Mouse (Mus musculus): ENCODE measurements around the gene Aldh9a1. TPM values are rescaled to one million over a fixed set of nuclear protein-coding genes. Genes with fewer than 3 reads are reported as not detected.
A peak's percentile ranks its signal among the peaks of the same experiment; 100 is the strongest.

Gene Aldh9a1
- polyA plus RNA-seq, 1 experiment from 2014 or later = 29.2 TPM

DNA sequence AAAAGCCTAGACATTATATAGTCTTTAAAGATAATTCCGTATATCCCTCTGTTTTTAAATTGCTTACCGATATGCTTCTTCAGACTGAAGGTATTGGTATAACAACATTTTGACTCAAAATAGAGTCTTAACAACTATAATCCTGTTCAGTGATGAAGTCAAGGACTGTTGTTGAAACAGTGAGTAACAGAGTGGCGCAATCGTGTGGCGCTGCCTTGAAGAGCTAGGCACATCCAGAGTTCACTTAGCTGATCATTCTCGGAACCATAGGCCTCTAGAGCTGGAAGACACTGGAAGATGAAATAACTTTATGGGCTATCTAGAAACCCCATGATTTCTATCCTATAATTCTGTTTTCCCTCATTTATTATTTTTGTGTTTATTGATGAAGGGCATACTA, 28.1 kb upstream of the Aldh9a1 start:
- Histone ChIP-seq H3K4me2 (ENCODE audit: low read depth, low read length) (no peak overlapping the region), H3K9me3 (ENCODE audit: control insufficient read depth, low read length) (no peaks in the 10 kb centered on the region), H3K4me3 (ENCODE audit: low read depth, low read length) (no peak overlapping the region), H3K27ac (ENCODE audit: low read depth, low read length) (no peak overlapping the region), H3K27me3 (ENCODE audit: control insufficient read depth, insufficient read depth, low read length) (no peaks in the 10 kb centered on the region), H3K36me3 (ENCODE audit: control insufficient read depth, insufficient read depth, low read length) (peaks cover 39% of the 10 kb centered on the region), H3K4me1 (ENCODE audit: control insufficient read depth, insufficient read depth, low read length) (no peaks in the 10 kb centered on the region), H3K9ac (replicated peaks; ENCODE audit: low read depth, low read length) (no peak overlapping the region)
- ATAC-seq (ENCODE audit: low read depth) = no peak
- whole genome bisulfite sequencing = 96% methylated on average over 6 of the region's 6 CpGs

DNA sequence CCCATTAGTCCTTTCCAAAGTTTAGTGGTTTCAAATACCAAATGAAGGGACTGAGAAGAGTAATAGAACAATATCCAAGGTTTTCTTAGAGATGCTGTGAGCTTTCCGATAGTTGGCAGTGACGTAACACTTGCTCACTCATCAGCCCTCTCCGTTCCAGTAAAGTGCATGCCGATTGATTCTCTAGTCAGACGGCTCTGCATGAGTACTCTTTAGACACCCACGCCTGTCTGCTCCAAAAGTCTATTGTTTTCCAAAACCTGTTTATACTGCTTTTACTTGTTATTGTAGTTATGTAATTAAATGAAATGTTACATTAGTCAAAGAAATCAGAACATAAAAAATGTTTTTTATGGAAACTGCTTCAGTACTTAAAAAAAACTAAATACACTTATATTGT, 21.0 kb upstream of the Aldh9a1 start:
- Histone ChIP-seq H3K27me3 (ENCODE audit: control insufficient read depth, insufficient read depth, low read length) (no peaks in the 10 kb centered on the region), H3K9ac (replicated peaks; ENCODE audit: low read depth, low read length) (no peak overlapping the region), H3K36me3 (ENCODE audit: control insufficient read depth, insufficient read depth, low read length) (peaks cover 37% of the 10 kb centered on the region), H3K27ac (ENCODE audit: low read depth, low read length) (no peak overlapping the region), H3K4me1 (ENCODE audit: control insufficient read depth, insufficient read depth, low read length) (no peaks in the 10 kb centered on the region), H3K4me2 (ENCODE audit: low read depth, low read length) (no peak overlapping the region), H3K9me3 (ENCODE audit: control insufficient read depth, low read length) (no peaks in the 10 kb centered on the region), H3K4me3 (ENCODE audit: low read depth, low read length) (no peak overlapping the region)
- no peak for ATAC-seq (ENCODE audit: low read depth)
- WGBS = 91% methylated on average over 6 of the region's 6 CpGs

DNA sequence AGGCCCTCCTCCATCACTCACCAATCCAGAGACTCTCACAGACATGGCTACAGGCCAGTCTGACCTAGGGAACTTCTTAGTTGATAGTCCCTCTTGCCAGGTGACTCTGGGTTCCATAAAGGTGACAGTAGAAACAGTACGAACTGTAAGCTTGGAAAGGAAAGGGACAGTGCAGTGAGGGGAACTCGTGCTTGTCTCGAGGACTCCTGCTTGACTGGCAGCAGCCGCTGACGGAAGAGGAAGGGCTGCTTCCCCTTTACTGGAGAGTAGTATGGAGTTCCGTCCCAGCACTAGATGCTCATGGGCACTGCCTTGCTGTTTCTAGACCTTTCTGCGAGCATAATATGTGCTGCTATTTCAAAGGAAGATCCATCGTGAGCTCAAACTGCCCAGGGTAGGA, 18.7 kb upstream of the Aldh9a1 start:
- peaks cover 29% of the 10 kb centered on the region for H3K36me3 ChIP-seq (ENCODE audit: control insufficient read depth, insufficient read depth, low read length)
- no peak overlapping the region for H3K4me2 ChIP-seq (ENCODE audit: low read depth, low read length)
- H3K4me1 ChIP-seq (ENCODE audit: control insufficient read depth, insufficient read depth, low read length) = no peaks in the 10 kb centered on the region
- H3K27ac ChIP-seq (ENCODE audit: low read depth, low read length) = no peak overlapping the region
- H3K9ac ChIP-seq (replicated peaks; ENCODE audit: low read depth, low read length) = no peak overlapping the region
- WGBS = 95% methylated on average over 8 of the region's 8 CpGs
- no peaks in the 10 kb centered on the region for H3K27me3 ChIP-seq (ENCODE audit: control insufficient read depth, insufficient read depth, low read length)
- H3K4me3 ChIP-seq (ENCODE audit: low read depth, low read length) = no peak overlapping the region
- no peak for ATAC-seq (ENCODE audit: low read depth)
- no peaks in the 10 kb centered on the region for H3K9me3 ChIP-seq (ENCODE audit: control insufficient read depth, low read length)

DNA sequence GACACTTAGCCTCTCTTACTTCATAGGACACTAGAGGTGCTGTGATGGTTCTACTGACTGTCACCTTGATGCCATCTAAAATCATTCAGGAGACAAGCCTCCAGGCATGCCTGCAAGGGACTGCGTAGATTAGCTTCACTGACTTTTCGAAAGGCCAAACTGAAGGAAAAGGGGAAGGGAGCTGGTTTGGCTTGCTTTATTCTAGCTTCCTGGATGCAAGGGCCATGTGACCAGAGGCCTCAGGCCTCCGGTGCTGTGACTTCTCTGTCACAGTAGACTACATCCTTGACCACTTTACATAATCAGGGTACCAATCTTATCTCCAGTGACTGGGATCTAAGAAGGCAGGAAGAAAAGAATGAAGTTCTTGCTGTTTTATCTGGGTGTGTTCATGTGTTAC, 13.4 kb upstream of the Aldh9a1 start:
- H3K36me3 ChIP-seq (ENCODE audit: control insufficient read depth, insufficient read depth, low read length) = peaks cover 6% of the 10 kb centered on the region
- 89% methylated on average over 3 of the region's 3 CpGs for WGBS
- H3K9ac ChIP-seq (replicated peaks; ENCODE audit: low read depth, low read length) = no peak overlapping the region
- no peak for ATAC-seq (ENCODE audit: low read depth)
- H3K4me3 ChIP-seq (ENCODE audit: low read depth, low read length) = no peak overlapping the region
- no peak overlapping the region for H3K27ac ChIP-seq (ENCODE audit: low read depth, low read length)
- no peaks in the 10 kb centered on the region for H3K4me1 ChIP-seq (ENCODE audit: control insufficient read depth, insufficient read depth, low read length)
- no peak overlapping the region for H3K4me2 ChIP-seq (ENCODE audit: low read depth, low read length)
- H3K27me3 ChIP-seq (ENCODE audit: control insufficient read depth, insufficient read depth, low read length) = peaks cover 4% of the 10 kb centered on the region; the same call in 1 of the 2 replicates
- no peaks in the 10 kb centered on the region for H3K9me3 ChIP-seq (ENCODE audit: control insufficient read depth, low read length)

DNA sequence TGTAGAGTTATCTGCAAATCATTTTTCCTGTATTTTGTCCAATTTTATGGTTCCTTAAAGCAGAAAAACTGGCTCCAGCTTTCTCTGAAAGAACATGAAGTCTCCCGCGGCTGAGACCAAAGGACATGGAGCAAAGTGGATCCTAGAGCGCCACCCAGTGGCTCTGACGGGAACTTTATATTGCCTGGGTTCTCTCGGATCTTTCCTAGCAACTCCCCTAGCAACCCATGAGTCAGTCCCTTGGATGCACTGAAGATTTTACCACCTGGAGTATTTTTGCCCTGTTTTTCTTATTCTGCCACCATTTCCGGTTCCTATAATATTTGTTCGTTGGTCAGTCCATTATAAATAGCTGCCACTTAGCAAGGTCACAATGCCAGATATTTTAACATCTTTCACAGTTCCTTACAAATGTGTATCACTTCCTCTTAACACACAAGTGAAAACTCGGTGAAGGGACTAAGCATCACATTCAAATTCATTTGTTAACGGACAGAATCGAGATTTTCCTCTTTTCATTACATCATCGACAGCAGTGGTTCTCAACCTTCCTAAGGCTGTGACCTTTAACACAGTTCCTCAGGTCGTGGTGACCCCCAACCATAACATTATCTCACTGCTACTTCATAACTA, 12.2 kb upstream of the Aldh9a1 start:
- H3K27me3 ChIP-seq (ENCODE audit: control insufficient read depth, insufficient read depth, low read length) = peaks cover 4% of the 10 kb centered on the region; the same call in 1 of the 2 replicates
- 22% methylated on average over 12 of the region's 12 CpGs for WGBS
- H3K27ac ChIP-seq (ENCODE audit: low read depth, low read length) = no peak overlapping the region
- H3K9me3 ChIP-seq (ENCODE audit: control insufficient read depth, low read length) = no peaks in the 10 kb centered on the region
- H3K4me1 ChIP-seq (ENCODE audit: control insufficient read depth, insufficient read depth, low read length) = no peaks in the 10 kb centered on the region
- H3K4me3 ChIP-seq (ENCODE audit: low read depth, low read length) = no peak overlapping the region
- no peak overlapping the region for H3K4me2 ChIP-seq (ENCODE audit: low read depth, low read length)
- H3K9ac ChIP-seq (replicated peaks; ENCODE audit: low read depth, low read length) = no peak overlapping the region
- peaks cover 3% of the 10 kb centered on the region for H3K36me3 ChIP-seq (ENCODE audit: control insufficient read depth, insufficient read depth, low read length)
- ATAC-seq (ENCODE audit: low read depth) = peak; percentile 47; the same call in 1 of the 2 replicates

DNA sequence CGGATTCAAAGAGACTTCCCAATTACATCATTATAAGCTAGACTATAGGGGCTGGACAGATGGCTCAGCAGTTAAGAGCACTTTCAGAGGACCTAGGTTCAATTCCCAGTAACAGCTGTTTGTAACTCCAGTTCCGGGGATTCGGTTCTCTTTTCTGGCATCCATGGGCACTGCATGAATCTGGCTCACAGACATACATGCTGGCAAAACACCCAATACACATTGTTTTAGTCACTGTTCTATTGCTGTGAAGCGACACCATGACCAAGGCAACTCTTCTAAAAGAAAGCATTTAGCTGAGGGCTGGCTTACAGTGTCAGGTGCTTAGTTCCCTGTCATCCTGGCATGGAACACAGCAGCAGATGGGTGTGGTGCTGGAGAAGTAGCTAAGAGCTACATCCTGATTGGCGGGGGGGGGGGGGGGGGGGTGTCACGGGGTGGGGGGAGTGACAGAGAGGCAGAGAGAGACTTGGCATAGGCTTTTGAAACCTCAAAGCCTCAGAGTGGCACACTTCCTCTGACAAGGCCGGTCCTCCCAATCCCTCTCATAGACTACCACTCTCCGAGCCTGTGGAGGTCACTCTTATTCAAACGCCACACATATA, 10.5 kb upstream of the Aldh9a1 start:
- Histone ChIP-seq H3K9ac (replicated peaks; ENCODE audit: low read depth, low read length) (no peak overlapping the region), H3K4me2 (ENCODE audit: low read depth, low read length) (no peak overlapping the region), H3K27me3 (ENCODE audit: control insufficient read depth, insufficient read depth, low read length) (peaks cover 4% of the 10 kb centered on the region; the same call in 1 of the 2 replicates), H3K4me3 (ENCODE audit: low read depth, low read length) (no peak overlapping the region), H3K27ac (ENCODE audit: low read depth, low read length) (no peak overlapping the region), H3K36me3 (ENCODE audit: control insufficient read depth, insufficient read depth, low read length) (no peaks in the 10 kb centered on the region), H3K4me1 (ENCODE audit: control insufficient read depth, insufficient read depth, low read length) (no peaks in the 10 kb centered on the region), H3K9me3 (ENCODE audit: control insufficient read depth, low read length) (no peaks in the 10 kb centered on the region)
- WGBS = 81% methylated on average over 9 of the region's 9 CpGs
- ATAC-seq (ENCODE audit: low read depth) = no peak

DNA sequence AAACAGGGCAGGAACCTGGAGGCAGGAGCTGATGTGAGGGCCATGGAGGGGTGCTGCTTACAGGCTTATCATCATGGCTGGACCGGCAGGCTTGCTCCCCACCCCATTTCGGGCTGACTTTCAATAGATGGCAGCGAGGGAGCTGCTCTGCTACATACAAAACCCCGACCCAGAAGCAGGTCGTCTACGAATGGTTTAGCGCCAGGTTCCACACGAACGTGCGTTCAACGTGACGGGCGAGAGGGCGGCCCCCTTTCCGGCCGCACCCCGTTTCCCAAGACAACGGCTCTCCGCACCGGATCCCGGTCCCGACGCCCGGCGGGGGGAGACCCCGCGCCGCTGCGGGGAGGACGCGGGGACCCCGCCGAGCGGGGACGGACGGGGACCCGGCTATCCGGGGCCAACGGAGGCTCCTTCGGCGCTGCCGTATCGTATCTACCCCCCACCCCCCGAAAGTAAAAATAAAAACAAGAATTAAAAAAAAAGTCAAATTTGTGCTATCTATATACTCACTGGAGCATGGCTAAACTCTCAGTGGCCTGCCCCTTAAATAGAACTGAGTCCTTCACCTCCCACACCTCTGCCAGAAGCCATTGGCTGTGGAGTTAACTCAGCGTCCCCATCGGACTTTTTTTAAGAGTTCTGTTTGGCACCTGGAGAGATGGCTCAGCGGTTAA, 9.5 kb upstream of the Aldh9a1 start:
- H3K4me2 ChIP-seq (ENCODE audit: low read depth, low read length) = peak overlapping the region; percentile 61
- H3K4me3 ChIP-seq (ENCODE audit: low read depth, low read length) = peak overlapping the region; percentile 39
- H3K9ac ChIP-seq (replicated peaks; ENCODE audit: low read depth, low read length) = 0 out of 2 replicates have a peak overlapping the region, but pooled peaks have one; percentile 34
- no peak overlapping the region for H3K27ac ChIP-seq (ENCODE audit: low read depth, low read length)
- H3K9me3 ChIP-seq (ENCODE audit: control insufficient read depth, low read length) = no peaks in the 10 kb centered on the region
- H3K36me3 ChIP-seq (ENCODE audit: control insufficient read depth, insufficient read depth, low read length) = no peaks in the 10 kb centered on the region
- no peaks in the 10 kb centered on the region for H3K4me1 ChIP-seq (ENCODE audit: control insufficient read depth, insufficient read depth, low read length)
- peaks cover 4% of the 10 kb centered on the region; the same call in 1 of the 2 replicates for H3K27me3 ChIP-seq (ENCODE audit: control insufficient read depth, insufficient read depth, low read length)
- ATAC-seq (ENCODE audit: low read depth) = peak; percentile 69; the same call in 1 of the 2 replicates
- WGBS = 3% methylated on average over 47 of the region's 47 CpGs

DNA sequence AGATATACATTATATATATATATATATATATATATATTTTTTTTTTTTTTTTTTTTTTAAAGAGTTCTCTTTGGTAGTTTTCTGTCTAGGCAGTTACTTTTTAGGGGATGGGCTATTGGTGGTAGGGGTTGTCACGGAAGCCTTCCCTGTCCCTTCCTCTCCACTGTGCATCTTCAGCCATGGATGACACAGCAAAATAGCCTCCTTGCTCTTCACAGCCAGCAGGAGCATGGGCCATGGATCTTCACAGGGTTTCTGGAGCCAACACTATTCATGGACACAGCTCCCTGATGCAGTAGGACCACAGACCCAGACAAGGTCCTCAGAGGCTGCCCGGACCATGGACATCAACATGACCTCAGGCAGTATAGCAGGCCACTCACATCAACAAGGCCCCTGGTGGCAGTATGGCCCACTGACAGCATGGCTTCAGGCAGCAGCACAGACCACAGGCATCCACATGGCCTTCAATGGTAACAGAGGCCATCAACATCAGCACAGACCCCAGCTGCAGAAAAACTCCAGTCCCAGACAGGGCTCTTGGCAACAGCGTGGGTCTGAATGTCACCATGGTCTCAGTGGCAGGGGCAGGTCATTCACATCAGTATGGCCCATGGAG, 8.8 kb upstream of the Aldh9a1 start:
- no peaks in the 10 kb centered on the region for H3K9me3 ChIP-seq (ENCODE audit: control insufficient read depth, low read length)
- no peak for ATAC-seq (ENCODE audit: low read depth)
- H3K4me1 ChIP-seq (ENCODE audit: control insufficient read depth, insufficient read depth, low read length) = no peaks in the 10 kb centered on the region
- H3K27ac ChIP-seq (ENCODE audit: low read depth, low read length) = no peak overlapping the region
- no peak overlapping the region for H3K4me3 ChIP-seq (ENCODE audit: low read depth, low read length)
- 95% methylated on average over 3 of the region's 3 CpGs for WGBS
- no peak overlapping the region for H3K9ac ChIP-seq (replicated peaks; ENCODE audit: low read depth, low read length)
- no peak overlapping the region for H3K4me2 ChIP-seq (ENCODE audit: low read depth, low read length)
- H3K27me3 ChIP-seq (ENCODE audit: control insufficient read depth, insufficient read depth, low read length) = peaks cover 4% of the 10 kb centered on the region; the same call in 1 of the 2 replicates
- no peaks in the 10 kb centered on the region for H3K36me3 ChIP-seq (ENCODE audit: control insufficient read depth, insufficient read depth, low read length)

DNA sequence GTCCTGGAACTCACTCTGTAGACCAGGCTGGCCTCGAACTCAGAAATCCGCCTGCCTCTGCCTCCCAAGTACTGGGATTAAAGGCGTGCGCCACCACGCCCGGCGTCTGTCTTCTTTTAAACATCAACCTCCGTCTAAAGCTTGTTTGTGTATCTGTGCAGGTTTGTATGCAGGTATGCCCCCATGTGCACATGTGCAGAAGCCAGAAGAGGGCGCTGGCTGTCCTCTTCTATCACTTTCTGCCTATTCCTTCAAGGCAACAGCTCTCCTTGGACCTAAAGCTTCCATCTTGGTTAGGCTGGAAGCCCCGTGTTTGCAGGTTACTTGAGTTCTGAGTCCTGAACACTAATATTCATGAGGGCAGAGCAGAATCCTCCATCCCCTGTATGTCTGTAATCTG, 7.0 kb upstream of the Aldh9a1 start:
- 93% methylated on average over 10 of the region's 10 CpGs for WGBS
- H3K4me1 ChIP-seq (ENCODE audit: control insufficient read depth, insufficient read depth, low read length) = no peaks in the 10 kb centered on the region
- H3K36me3 ChIP-seq (ENCODE audit: control insufficient read depth, insufficient read depth, low read length) = no peaks in the 10 kb centered on the region
- no peak overlapping the region for H3K4me3 ChIP-seq (ENCODE audit: low read depth, low read length)
- H3K4me2 ChIP-seq (ENCODE audit: low read depth, low read length) = no peak overlapping the region
- H3K9ac ChIP-seq (replicated peaks; ENCODE audit: low read depth, low read length) = no peak overlapping the region
- ATAC-seq (ENCODE audit: low read depth) = no peak
- H3K9me3 ChIP-seq (ENCODE audit: control insufficient read depth, low read length) = no peaks in the 10 kb centered on the region
- H3K27me3 ChIP-seq (ENCODE audit: control insufficient read depth, insufficient read depth, low read length) = peaks cover 4% of the 10 kb centered on the region; the same call in 1 of the 2 replicates
- H3K27ac ChIP-seq (ENCODE audit: low read depth, low read length) = no peak overlapping the region

All from neural tube, embryonic 14.5 days (tissue).